Mouse (Mus musculus) c-Kit-negative CD71-positive TER-119-positive erythroid progenitor cells, embryonic 14.5 days (primary cell): Measurements from ENCODE around the gene AU021092.

Source experiments
- DNase-seq: peaks from one replicate; pipeline ENCODE4 v3.0.0-alpha.2; 2013; ENCODE audit warnings: low read depth, low spot score

The AU021092 gene

GRCm38 (mm10) chr16:5214126-5214525, 8.0 kb downstream of the AU021092 start:
- DNase-seq, result no peak

- DNase-seq, result no peak
Measured at GRCm38 (mm10) chr16:5212150-5212549, 9.9 kb downstream of the AU021092 start.

GRCm38 (mm10) chr16:5210365-5210764, 11.7 kb downstream of the AU021092 start:
- DNase-seq, result no peak

- DNase-seq, result no peak
Measured at GRCm38 (mm10) chr16:5206051-5206450, 16.0 kb downstream of the AU021092 start.

GRCm38 (mm10) chr16:5205431-5205970, 16.6 kb downstream of the AU021092 start:
- no peak for DNase-seq

- peak; percentile 42 for DNase-seq
Measured at GRCm38 (mm10) chr16:5203668-5204433, 18.2 kb downstream of the AU021092 start, which contains the start of gene Nagpa. Gene Nagpa (minus strand): TSS chr16:5204012.

- DNase-seq, result no peak
Measured at GRCm38 (mm10) chr16:5203200-5203599, 18.9 kb downstream of the AU021092 start.

- DNase-seq, result no peak
Measured at GRCm38 (mm10) chr16:5202681-5203080, 19.4 kb downstream of the AU021092 start.

GRCm38 (mm10) chr16:5195080-5195479, 27.0 kb downstream of the AU021092 start:
- DNase-seq, result peak; percentile 41

GRCm38 (mm10) chr16:5186234-5186633, 35.9 kb downstream of the AU021092 start:
- DNase-seq, result no peak

- no peak for DNase-seq
Measured at GRCm38 (mm10) chr16:5185691-5186090, 36.4 kb downstream of the AU021092 start.

GRCm38 (mm10) chr16:5184956-5185355, 37.1 kb downstream of the AU021092 start:
- DNase-seq, result no peak

- no peak for DNase-seq
Measured at GRCm38 (mm10) chr16:5184101-5184500, 38.0 kb downstream of the AU021092 start.

GRCm38 (mm10) chr16:5183310-5183975, 38.7 kb downstream of the AU021092 start:
- DNase-seq, result no peak

- no peak for DNase-seq
Measured at GRCm38 (mm10) chr16:5172636-5173035, 49.5 kb downstream of the AU021092 start.

GRCm38 (mm10) chr16:5168829-5169228, 53.3 kb downstream of the AU021092 start:
- no peak for DNase-seq

- DNase-seq, result no peak
Measured at GRCm38 (mm10) chr16:5168038-5168437, 54.1 kb downstream of the AU021092 start.

- DNase-seq, result no peak
Measured at GRCm38 (mm10) chr16:5164327-5164726, 57.8 kb downstream of the AU021092 start.
